Mouse (Mus musculus) neural tube, embryonic 11.5 days (tissue): ENCODE measurements at regions not wholly inside any gene's neighbourhood (a gene's known extent, or its start where the extent isn't known, plus 50 kb on each side); places are given as distances from the start of the nearest gene placed in this dataset.

ENCODE experiments used
- ATAC-seq: fragments of 200-750 bp; cut with Nextera tagmentation; 2 replicates; pipeline ENCODE4 v1.8.0; 2017; ENCODE audit warnings: moderate number of reproducible peaks, mild to moderate bottlenecking, moderate TSS enrichment, moderate library complexity; ENCODE audit not compliant: insufficient read depth, low FRiP score, low TSS enrichment
- DNase-seq: peaks from one replicate; pipeline ENCODE4 v3.0.0-alpha.2; 2015; ENCODE audit warnings: low spot score
- H3K27ac ChIP-seq: fragments of 300-500 bp; sonication (generic); 2 replicates; pipeline ENCODE4 v1.5.1; 2014; ENCODE audit warnings: low read depth, mild to moderate bottlenecking, low read length
- H3K27me3 ChIP-seq: fragments of 300-500 bp; sonication (generic); 2 replicates; pipeline ENCODE4 v1.6.1; 2014; ENCODE audit warnings: mild to moderate bottlenecking, low read length, mixed read lengths; ENCODE audit not compliant: control insufficient read depth, insufficient read depth
- H3K36me3 ChIP-seq: fragments of 300-500 bp; sonication (generic); 2 replicates; pipeline ENCODE4 v1.6.1; 2014; ENCODE audit warnings: mild to moderate bottlenecking, low read length, moderate library complexity, mixed read lengths; ENCODE audit not compliant: control insufficient read depth, insufficient read depth
- H3K4me1 ChIP-seq: fragments of 300-500 bp; sonication (generic); 2 replicates; pipeline ENCODE4 v1.6.1; 2014; ENCODE audit warnings: low read length, mixed read lengths; ENCODE audit not compliant: control insufficient read depth, insufficient read depth
- H3K4me2 ChIP-seq: fragments of 300-500 bp; sonication (generic); 2 replicates; pipeline ENCODE4 v1.6.1; 2014; ENCODE audit warnings: low read depth, mild to moderate bottlenecking, moderate library complexity
- H3K4me3 ChIP-seq: fragments of 300-500 bp; sonication (generic); 2 replicates; pipeline ENCODE4 v1.5.1; 2014; ENCODE audit warnings: low read depth, low read length
- H3K9ac ChIP-seq: fragments of 300-500 bp; sonication (generic); 2 replicates; pipeline ENCODE4 v1.6.1; 2014; ENCODE audit warnings: mild to moderate bottlenecking, low read length
- H3K9me3 ChIP-seq: fragments of 300-500 bp; sonication (generic); 2 replicates; pipeline ENCODE4 v1.6.1; 2016; ENCODE audit warnings: low read length; ENCODE audit not compliant: control insufficient read depth
- WGBS: fragments of 180-500 bp; shearing (Covaris S2); extraction: QIAGEN DNeasy Blood & Tissue Kit; methylation state at CpG from one replicate; pipeline ENCODE4 v1.1.7; 2014; 5-methylcytosine and 5-hydroxymethylcytosine counted together

GRCm38 (mm10) chr2:128331275-128331674 is 205.4 kb downstream of the Bcl2l11 start:
- Histone ChIP-seq H3K4me2 (no peak overlapping the region), H3K27ac (no peak overlapping the region), H3K9me3 (no peaks in the 10 kb centered on the region), H3K27me3 (no peaks in the 10 kb centered on the region), H3K36me3 (no peaks in the 10 kb centered on the region), H3K4me3 (no peak overlapping the region), H3K4me1 (no peaks in the 10 kb centered on the region), H3K9ac (no peak overlapping the region)
- DNase-seq (peak; percentile 32), ATAC-seq (no peak)
- WGBS, result 63% methylated on average over 10 of the region's 10 CpGs

GRCm38 (mm10) chr2:128331681-128332080 is 205.8 kb downstream of the Bcl2l11 start:
- H3K36me3 ChIP-seq, result no peaks in the 10 kb centered on the region
- H3K27ac ChIP-seq, result no peak overlapping the region
- H3K4me1 ChIP-seq, result no peaks in the 10 kb centered on the region
- WGBS, result 59% methylated on average over 8 of the region's 8 CpGs
- H3K27me3 ChIP-seq, result no peaks in the 10 kb centered on the region
- no peaks in the 10 kb centered on the region for H3K9me3 ChIP-seq
- DNase-seq (no peak), ATAC-seq (no peak)
- no peak overlapping the region for H3K4me2 ChIP-seq
- H3K9ac ChIP-seq, result no peak overlapping the region
- no peak overlapping the region for H3K4me3 ChIP-seq

- Histone ChIP-seq H3K4me1 (no peaks in the 10 kb centered on the region), H3K9ac (no peak overlapping the region), H3K27ac (no peak overlapping the region), H3K4me2 (no peak overlapping the region), H3K27me3 (no peaks in the 10 kb centered on the region), H3K4me3 (no peak overlapping the region), H3K36me3 (no peaks in the 10 kb centered on the region), H3K9me3 (no peaks in the 10 kb centered on the region)
- WGBS, result 83% methylated on average over 10 of the region's 10 CpGs
- ATAC-seq (no peak), DNase-seq (no peak)
Observed at GRCm38 (mm10) chr2:128333401-128334142, 207.7 kb downstream of the Bcl2l11 start.

GRCm38 (mm10) chr2:128334143-128334470 is 208.3 kb downstream of the Bcl2l11 start:
- H3K27ac ChIP-seq, result no peak overlapping the region
- H3K9ac ChIP-seq, result no peak overlapping the region
- no peaks in the 10 kb centered on the region for H3K36me3 ChIP-seq
- no peak overlapping the region for H3K4me3 ChIP-seq
- no peak overlapping the region for H3K4me2 ChIP-seq
- no peaks in the 10 kb centered on the region for H3K9me3 ChIP-seq
- ATAC-seq, result no peak
- H3K27me3 ChIP-seq, result no peaks in the 10 kb centered on the region
- WGBS, result 89% methylated on average over 2 of the region's 2 CpGs
- peaks cover 4% of the 10 kb centered on the region; the same call in 1 of the 2 replicates for H3K4me1 ChIP-seq
- no peak for DNase-seq

GRCm38 (mm10) chr2:128334757-128335500 is 209.1 kb downstream of the Bcl2l11 start:
- DNase-seq (no peak), ATAC-seq (no peak)
- no peaks in the 10 kb centered on the region for H3K9me3 ChIP-seq
- H3K4me1 ChIP-seq, result peaks cover 5% of the 10 kb centered on the region; the same call in 1 of the 2 replicates
- H3K4me2 ChIP-seq, result no peak overlapping the region
- H3K9ac ChIP-seq, result no peak overlapping the region
- 73% methylated on average over 7 of the region's 7 CpGs for WGBS
- H3K27ac ChIP-seq, result no peak overlapping the region
- no peaks in the 10 kb centered on the region for H3K36me3 ChIP-seq
- H3K4me3 ChIP-seq, result no peak overlapping the region
- H3K27me3 ChIP-seq, result no peaks in the 10 kb centered on the region

- no peaks in the 10 kb centered on the region for H3K27me3 ChIP-seq
- H3K27ac ChIP-seq, result no peak overlapping the region
- H3K4me2 ChIP-seq, result no peak overlapping the region
- no peak for DNase-seq
- 0 out of 2 replicates have a peak, but pooled peaks cover 2% of the 10 kb centered on the region for H3K36me3 ChIP-seq
- H3K4me3 ChIP-seq, result no peak overlapping the region
- peaks cover 5% of the 10 kb centered on the region; the same call in 1 of the 2 replicates for H3K4me1 ChIP-seq
- no peaks in the 10 kb centered on the region for H3K9me3 ChIP-seq
- no peak for ATAC-seq
- no peak overlapping the region for H3K9ac ChIP-seq
Observed at GRCm38 (mm10) chr2:128337192-128337591, 211.4 kb downstream of the Bcl2l11 start.

- ATAC-seq (no peak), DNase-seq (no peak)
- Histone ChIP-seq H3K9me3 (no peaks in the 10 kb centered on the region), H3K36me3 (0 out of 2 replicates have a peak, but pooled peaks cover 2% of the 10 kb centered on the region), H3K27ac (no peak overlapping the region), H3K27me3 (no peaks in the 10 kb centered on the region), H3K4me1 (peaks cover 5% of the 10 kb centered on the region; the same call in 1 of the 2 replicates), H3K4me3 (no peak overlapping the region), H3K9ac (no peak overlapping the region), H3K4me2 (no peak overlapping the region)
- 92% methylated on average over 5 of the region's 5 CpGs for WGBS
Observed at GRCm38 (mm10) chr2:128337791-128338190, 212.0 kb downstream of the Bcl2l11 start.

GRCm38 (mm10) chr2:128338474-128338873 is 212.6 kb downstream of the Bcl2l11 start:
- no peak for ATAC-seq
- H3K27ac ChIP-seq, result no peak overlapping the region
- H3K27me3 ChIP-seq, result no peaks in the 10 kb centered on the region
- no peak overlapping the region for H3K4me2 ChIP-seq
- 91% methylated on average over 4 of the region's 4 CpGs for WGBS
- H3K9me3 ChIP-seq, result no peaks in the 10 kb centered on the region
- DNase-seq, result no peak
- H3K4me1 ChIP-seq, result peaks cover 5% of the 10 kb centered on the region; the same call in 1 of the 2 replicates
- no peak overlapping the region for H3K4me3 ChIP-seq
- H3K36me3 ChIP-seq, result 0 out of 2 replicates have a peak, but pooled peaks cover 2% of the 10 kb centered on the region
- H3K9ac ChIP-seq, result no peak overlapping the region
